Mouse (Mus musculus) stomach, postnatal 0 days (tissue): ENCODE measurements around the gene Gls2. TPM values are rescaled to one million over a fixed set of nuclear protein-coding genes. Genes with fewer than 3 reads are reported as not detected.

Experiments used
- ATAC-seq: fragments of 200-750 bp; cut with Nextera tagmentation; 2 replicates; pipeline ENCODE4 v1.8.0; 2017; ENCODE audit not compliant: low FRiP score, low TSS enrichment
- DNase-seq: peaks from one replicate; pipeline ENCODE4 v3.0.0-alpha.2; 2016; ENCODE audit warnings: low spot score
- H3K27ac ChIP-seq: fragments of 300-500 bp; sonication (generic); replicated peaks from 2 replicates; pipeline ENCODE4 v1.5.1; 2014; ENCODE audit warnings: mild to moderate bottlenecking, control low read depth
- H3K27me3 ChIP-seq: fragments of 300-500 bp; sonication (generic); 2 replicates; pipeline ENCODE4 v1.6.1; 2014; ENCODE audit warnings: low read length; ENCODE audit not compliant: control insufficient read depth, insufficient read depth
- H3K36me3 ChIP-seq: fragments of 300-500 bp; sonication (generic); 2 replicates; pipeline ENCODE4 v1.6.1; 2014; ENCODE audit warnings: low read length, mixed read lengths; ENCODE audit not compliant: control insufficient read depth, insufficient read depth
- H3K4me1 ChIP-seq: fragments of 300-500 bp; sonication (generic); replicated peaks from 2 replicates; pipeline ENCODE4 v1.6.1; 2014; ENCODE audit warnings: antibody characterized with exemption; ENCODE audit not compliant: control insufficient read depth, insufficient read depth
- H3K4me2 ChIP-seq: fragments of 300-500 bp; sonication (generic); replicated peaks from 2 replicates; pipeline ENCODE4 v1.6.1; 2014; ENCODE audit warnings: low read depth, mild to moderate bottlenecking, control low read depth, moderate library complexity
- H3K4me3 ChIP-seq: fragments of 300-500 bp; sonication (generic); 2 replicates; pipeline ENCODE4 v1.5.1; 2014; ENCODE audit warnings: low read depth, low read length, control low read depth
- H3K9ac ChIP-seq: fragments of 300-500 bp; sonication (generic); 2 replicates; pipeline ENCODE4 v1.6.1; 2014; ENCODE audit warnings: mild to moderate bottlenecking, low read length, control low read depth, mixed read lengths
- H3K9me3 ChIP-seq: fragments of 300-500 bp; sonication (generic); 2 replicates; pipeline ENCODE4 v1.6.1; 2016; ENCODE audit warnings: low read length; ENCODE audit not compliant: control insufficient read depth
- CTCF ChIP-seq: IDR thresholded peaks from 2 replicates; pipeline ENCODE4 v1.5.1; 2016; ENCODE audit warnings: antibody characterized with exemption, low read depth, mild to moderate bottlenecking, moderate library complexity
- EP300 ChIP-seq: optimal IDR thresholded peaks from 2 replicates; pipeline ENCODE3; 2016; ENCODE audit warnings: antibody characterized with exemption
- WGBS: fragments of 180-500 bp; shearing (Covaris S2); extraction: QIAGEN DNeasy Blood & Tissue Kit; methylation state at CpG from one replicate; pipeline ENCODE4 v1.1.7; 2014; 5-methylcytosine and 5-hydroxymethylcytosine counted together
- polyA plus RNA-seq: library from polyadenylated mRNA; unstranded; fragments of >200 nt; fragmentation: Nextera tagmentation; extraction: Ambion mirVana; gene quantifications from 2 replicates; pipeline ENCODE4 v1.2.1, GENCODE M21; 2015

Gene Gls2
- polyA plus RNA-seq, 1 experiment from 2014 or later = 0.53 TPM

DNA sequence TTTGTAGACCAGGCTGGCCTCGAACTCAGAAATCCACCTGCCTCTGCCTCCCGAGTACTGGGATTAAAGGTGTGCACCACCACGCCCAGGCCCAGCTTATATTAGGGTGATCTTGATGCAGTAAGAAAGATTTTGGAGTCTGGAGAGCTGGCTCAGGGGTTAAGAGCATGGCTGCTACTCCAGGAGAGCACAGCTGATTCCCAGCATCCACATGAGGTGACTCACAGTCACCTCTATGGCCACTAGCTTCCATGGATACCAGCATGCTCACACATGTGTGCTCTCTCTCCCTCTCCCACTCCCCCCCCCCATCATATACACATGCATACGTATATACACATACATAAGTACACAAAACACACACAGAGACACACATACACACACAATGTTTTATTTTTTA lies 16.9 kb upstream of the Gls2 start:
- Histone ChIP-seq H3K4me2 (no peak overlapping the region), H3K9me3 (no peaks in the 10 kb centered on the region), H3K36me3 (no peaks in the 10 kb centered on the region), H3K4me3 (no peak overlapping the region), H3K27ac (no peak overlapping the region), H3K4me1 (no peaks in the 10 kb centered on the region), H3K27me3 (no peaks in the 10 kb centered on the region), H3K9ac (no peak overlapping the region)
- WGBS = 81% methylated on average over 4 of the region's 4 CpGs
- TF ChIP-seq CTCF (no peak), EP300 (no peak)
- no peak for ATAC-seq
- DNase-seq = no peak

DNA sequence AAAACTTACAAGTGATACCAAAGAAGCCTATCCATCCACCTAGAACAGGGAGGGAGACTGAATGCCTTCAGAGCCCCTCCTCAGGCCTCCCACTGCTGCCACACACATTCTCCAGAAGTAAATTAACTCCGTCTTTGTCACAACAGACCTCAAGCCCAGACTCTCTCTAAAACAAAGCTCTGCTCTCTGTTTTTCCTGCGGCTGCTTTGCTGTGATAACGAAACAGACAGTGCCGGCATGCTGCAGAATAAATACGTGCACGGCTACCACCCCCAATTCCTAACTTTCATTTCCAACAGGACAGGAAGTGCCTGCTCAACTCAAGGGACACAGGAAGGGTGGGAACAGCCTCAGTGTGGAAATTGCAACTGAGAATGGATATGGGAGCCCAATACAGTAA lies 14.3 kb upstream of the Gls2 start, which contains the start of gene Rbms2:
TSS of gene Rbms2 (minus strand) at position 309 of the 400 bp plus-strand sequence.
- Histone ChIP-seq H3K27ac (peak within 1 kb of the TSS; percentile 70), H3K9ac (peak within 1 kb of the TSS; percentile 28; the same call in 1 of the 2 replicates), H3K27me3 (no peaks in the 10 kb centered on the region), H3K4me2 (peak within 1 kb of the TSS; percentile 37), H3K4me3 (peak within 1 kb of the TSS; percentile 20), H3K4me1 (no peaks in the 10 kb centered on the region), H3K36me3 (no peaks in the 10 kb centered on the region), H3K9me3 (no peaks in the 10 kb centered on the region)
- ATAC-seq (0 out of 2 replicates have a peak, but pooled peaks have one; percentile 16), DNase-seq (no peak)
- TF ChIP-seq EP300 (no peak), CTCF (no peak)
- 2% methylated on average over 6 of the region's 6 CpGs for WGBS

DNA sequence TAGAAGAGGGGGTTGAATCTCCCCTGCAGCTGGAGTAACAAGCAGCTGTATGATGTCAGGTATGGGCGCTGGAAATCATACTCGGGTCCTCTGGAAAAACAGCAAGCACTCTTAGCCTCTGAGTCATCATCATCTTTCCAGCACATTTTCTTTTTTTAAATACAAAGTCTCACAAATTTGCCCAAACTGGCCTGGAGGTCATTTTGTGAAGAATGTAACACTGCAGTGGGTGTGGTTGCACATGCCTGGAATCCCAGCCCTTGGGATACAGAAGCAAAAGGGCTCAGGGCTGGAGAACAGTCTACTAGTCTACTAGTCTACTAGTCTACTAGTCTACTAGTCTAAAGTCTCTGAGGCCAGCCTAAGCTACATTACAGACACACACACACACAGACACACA lies 10.0 kb upstream of the Gls2 start:
- TF ChIP-seq CTCF (no peak), EP300 (no peak)
- DNase-seq (no peak), ATAC-seq (no peak)
- H3K4me1 ChIP-seq = no peaks in the 10 kb centered on the region
- H3K27ac ChIP-seq = no peak overlapping the region
- 50% methylated on average over 2 of the region's 2 CpGs for WGBS
- no peaks in the 10 kb centered on the region for H3K27me3 ChIP-seq
- no peak overlapping the region for H3K4me2 ChIP-seq
- no peak overlapping the region for H3K4me3 ChIP-seq
- H3K36me3 ChIP-seq = no peaks in the 10 kb centered on the region
- H3K9ac ChIP-seq = no peak overlapping the region
- no peaks in the 10 kb centered on the region for H3K9me3 ChIP-seq

DNA sequence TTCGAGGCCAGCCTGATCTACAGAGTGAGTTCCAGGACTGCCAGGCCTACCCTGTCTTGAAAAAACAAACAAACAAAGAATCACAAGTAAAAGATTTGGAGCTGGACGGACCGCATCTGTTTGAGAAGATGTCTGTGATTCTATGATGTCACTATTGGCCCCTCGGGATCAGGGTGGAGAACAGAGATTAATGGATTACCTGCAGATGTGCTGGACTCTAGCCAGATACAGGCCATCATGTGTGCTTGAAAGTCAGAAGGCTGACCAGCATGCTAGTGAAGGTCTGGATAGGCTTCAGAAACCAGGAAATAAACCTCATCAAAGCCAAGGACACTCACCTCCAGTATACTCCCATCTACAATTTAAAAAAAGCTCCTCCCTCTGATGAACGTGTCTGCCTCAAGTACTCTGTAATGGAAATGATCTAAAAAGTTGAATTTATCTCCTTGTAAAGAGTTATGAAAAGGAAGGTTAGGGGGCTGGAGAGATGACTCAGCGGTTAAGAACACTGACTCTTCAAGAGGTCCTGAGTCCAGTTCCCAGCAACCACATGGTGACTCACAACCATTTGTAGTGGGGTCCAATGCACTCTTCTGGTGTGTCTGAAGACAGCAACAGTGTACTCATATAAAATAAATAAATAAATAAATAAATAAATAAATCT lies 8.8 kb upstream of the Gls2 start:
- no peak overlapping the region for H3K4me2 ChIP-seq
- no peak overlapping the region for H3K4me3 ChIP-seq
- H3K4me1 ChIP-seq = no peaks in the 10 kb centered on the region
- no peaks in the 10 kb centered on the region for H3K27me3 ChIP-seq
- DNase-seq (no peak), ATAC-seq (peak; percentile 20; the same call in 1 of the 2 replicates)
- H3K9ac ChIP-seq = no peak overlapping the region
- no peaks in the 10 kb centered on the region for H3K36me3 ChIP-seq
- no peaks in the 10 kb centered on the region for H3K9me3 ChIP-seq
- TF ChIP-seq EP300 (no peak), CTCF (no peak)
- 57% methylated on average over 6 of the region's 6 CpGs for WGBS
- no peak overlapping the region for H3K27ac ChIP-seq

DNA sequence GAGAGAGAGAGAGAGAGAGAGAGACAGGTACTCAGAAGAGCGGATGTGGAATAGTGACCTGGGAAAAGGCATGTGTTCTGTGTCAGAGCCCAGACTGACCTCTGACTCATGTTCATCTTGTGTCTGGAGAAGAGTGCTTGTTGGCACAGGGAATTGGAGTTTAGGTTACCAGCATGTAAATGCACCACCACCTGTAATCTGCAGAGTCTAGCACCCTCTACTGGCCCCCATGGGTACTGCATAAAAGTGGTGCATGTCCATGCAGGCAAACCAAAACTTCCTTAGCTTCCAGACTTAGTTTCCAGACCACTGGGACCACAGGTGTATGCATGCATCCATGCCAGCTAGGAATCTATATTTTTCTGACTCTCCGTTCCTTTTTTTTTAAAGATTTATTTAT lies 8.3 kb upstream of the Gls2 start:
- no peak for TF ChIP-seq EP300
- TF ChIP-seq CTCF = peak; percentile 97
- Histone ChIP-seq H3K27me3 (no peaks in the 10 kb centered on the region), H3K27ac (no peak overlapping the region), H3K4me1 (no peaks in the 10 kb centered on the region), H3K4me3 (no peak overlapping the region), H3K4me2 (no peak overlapping the region), H3K9me3 (no peaks in the 10 kb centered on the region), H3K9ac (no peak overlapping the region), H3K36me3 (no peaks in the 10 kb centered on the region)
- ATAC-seq (peak; percentile 88), DNase-seq (peak; percentile 93)
- WGBS = 45% methylated on average over 2 of the region's 2 CpGs

DNA sequence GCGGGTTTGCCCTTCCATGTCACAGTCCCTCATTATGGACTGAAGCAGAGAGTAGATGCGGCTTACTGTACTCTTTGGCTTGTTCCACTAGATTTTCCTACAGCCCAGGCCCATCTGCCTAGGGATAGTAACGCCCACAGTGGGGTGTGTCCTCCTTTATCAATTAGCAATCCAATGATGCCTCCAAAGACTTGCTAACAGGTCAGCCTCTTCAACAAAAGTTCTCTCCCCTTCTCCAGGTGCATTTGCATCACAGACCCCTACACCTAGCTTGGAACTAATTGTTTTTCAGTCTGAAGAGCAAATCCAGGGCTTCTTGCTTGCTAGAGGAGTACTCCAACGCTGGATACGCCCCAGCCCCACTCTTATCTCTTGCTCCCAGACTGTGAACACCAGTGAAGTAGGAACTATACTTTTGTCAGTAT lies 7.1 kb upstream of the Gls2 start:
- Histone ChIP-seq H3K9ac (no peak overlapping the region), H3K9me3 (no peaks in the 10 kb centered on the region), H3K27ac (no peak overlapping the region), H3K4me2 (no peak overlapping the region), H3K4me3 (no peak overlapping the region), H3K36me3 (no peaks in the 10 kb centered on the region), H3K4me1 (no peaks in the 10 kb centered on the region), H3K27me3 (no peaks in the 10 kb centered on the region)
- WGBS = 64% methylated on average over 5 of the region's 5 CpGs
- TF ChIP-seq EP300 (no peak), CTCF (no peak)
- DNase-seq (no peak), ATAC-seq (no peak)
